Mouse (Mus musculus): ENCODE measurements around the gene Slc25a10. TPM values are rescaled to one million over a fixed set of nuclear protein-coding genes. Genes with fewer than 3 reads are reported as not detected.

Slc25a10 gene
- total and polyA plus RNA-seq, 3 experiments: 52.0 to 53.6 TPM; not detected in 1

DNA sequence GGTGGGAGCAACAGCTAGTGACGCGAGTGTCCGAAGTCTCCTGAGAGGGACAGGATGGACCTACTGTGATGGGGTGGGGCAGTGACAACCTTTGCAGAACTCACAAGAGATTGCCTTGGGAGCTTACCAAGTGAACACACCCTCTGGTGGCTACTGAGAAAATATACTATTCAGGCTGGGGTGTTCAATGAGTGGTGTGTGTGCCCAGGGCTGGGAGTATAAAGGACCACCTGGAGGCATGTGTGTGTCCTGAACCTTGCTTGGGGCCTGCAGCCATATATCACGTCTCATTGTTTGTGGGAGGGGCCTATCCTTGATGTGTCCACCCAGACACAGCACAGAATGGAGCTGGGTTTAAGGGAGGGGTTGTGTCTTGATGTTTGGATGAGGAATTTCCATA, 3.1 kb upstream of the Slc25a10 start:
- Histone ChIP-seq H3K4me3 (ENCODE audit: control insufficient read depth in 1 of 2, insufficient read depth in 1 of 2, low read depth in 2 of 2, low read length in 2 of 2) (no peak overlapping the region), H3K27ac (ENCODE audit: control insufficient read depth, low read depth, low read length) (no peak overlapping the region), H3K9ac (ENCODE audit: control insufficient read depth, low read depth, low read length, poor library complexity, severe bottlenecking) (no peak overlapping the region), H3K4me1 (ENCODE audit: control insufficient read depth in 1 of 2, insufficient read depth in 2 of 2, low read length in 2 of 2) (peaks cover 3 to 32% of the 10 kb centered on the region in 2 experiments; a peak in 3 of 4 replicates), H3K36me3 (ENCODE audit: control insufficient read depth in 1 of 2, insufficient read depth in 2 of 2, low read length in 2 of 2) (peaks cover 7 to 21% of the 10 kb centered on the region in 2 experiments), H3K9me3 (replicated peaks; ENCODE audit: insufficient read depth, low read length) (no peaks in the 10 kb centered on the region), H3K79me2 (ENCODE audit: control insufficient read depth, insufficient read depth, low read length, poor library complexity) (peaks cover 49% of the 10 kb centered on the region), H3K27me3 (ENCODE audit: control insufficient read depth in 1 of 2, insufficient read depth in 2 of 2, low read length in 2 of 2) (no peaks in the 10 kb centered on the region)
- peak; percentile 64 for DNase-seq (ENCODE audit: low read depth, low spot score)
- TF ChIP-seq JUND (IDR thresholded peaks at IDR 0.05; ENCODE audit: low read depth, low read length): no peak
- TF ChIP-seq ZMIZ1 (IDR thresholded peaks at IDR 0.05; ENCODE audit: low read depth, low read length): 0 out of 2 replicates have a peak, but pooled peaks have one; percentile 9
- TF ChIP-seq CTCF (IDR thresholded peaks at IDR 0.05 in 2 of 3, conservative IDR thresholded peaks at IDR 0.05 in 1 of 3; ENCODE audit: control insufficient read depth in 1 of 3, insufficient read depth in 1 of 3, low read depth in 2 of 3, low read length in 3 of 3, poor library complexity in 1 of 3, severe bottlenecking in 1 of 3): peak in 2 of 3 experiments; percentile 8 to 43; a peak in 2 of 6 replicates
- TF ChIP-seq ETS1 (IDR thresholded peaks at IDR 0.05; ENCODE audit: low read depth, low read length): no peak
- no peak for TF ChIP-seq HCFC1 (IDR thresholded peaks at IDR 0.05; ENCODE audit: low read depth, low read length)
- TF ChIP-seq SMC3 (IDR thresholded peaks at IDR 0.05; ENCODE audit: low read depth, low read length): 0 out of 2 replicates have a peak, but pooled peaks have one; percentile 13
- no peak for TF ChIP-seq TCF12 (IDR thresholded peaks at IDR 0.05; ENCODE audit: low read depth, low read length)

DNA sequence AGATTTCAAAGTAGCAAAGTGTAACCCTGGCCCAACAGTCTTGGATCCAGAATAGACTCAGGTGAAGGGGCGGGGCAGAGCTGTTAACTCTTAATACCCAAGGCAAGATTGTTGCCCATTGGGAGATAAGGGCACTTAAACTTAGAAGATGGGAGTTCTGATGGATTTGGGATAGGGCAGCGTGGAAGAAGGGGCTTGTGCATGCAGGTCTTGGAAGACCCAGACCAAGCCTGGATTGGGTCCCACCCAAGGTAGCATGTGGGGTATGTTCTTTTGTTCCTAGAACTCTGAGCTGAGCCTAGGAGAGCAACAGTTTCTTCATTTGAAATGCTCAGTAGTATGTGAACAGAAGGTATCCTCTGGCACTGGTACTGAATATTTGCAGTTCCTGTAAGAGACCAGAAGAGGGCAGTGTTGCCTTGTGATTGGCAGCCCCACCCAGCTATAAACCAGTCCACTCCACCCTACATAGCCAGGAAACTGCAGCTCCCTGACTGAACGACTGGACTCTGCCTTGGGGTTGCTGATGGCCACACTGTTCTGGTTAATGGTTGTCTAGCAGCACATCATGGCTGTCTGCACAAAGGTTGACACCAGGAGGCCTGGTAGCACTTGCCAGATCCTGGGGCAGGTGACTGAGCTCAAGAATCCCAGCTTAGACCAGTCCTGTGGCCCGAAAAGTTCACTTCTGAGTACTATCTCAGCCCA, 2.4 kb upstream of the Slc25a10 start:
- Histone ChIP-seq H3K9me3 (replicated peaks; ENCODE audit: insufficient read depth, low read length) (no peaks in the 10 kb centered on the region), H3K4me3 (ENCODE audit: control insufficient read depth in 1 of 2, insufficient read depth in 1 of 2, low read depth in 2 of 2, low read length in 2 of 2) (no peak overlapping the region), H3K4me1 (ENCODE audit: control insufficient read depth in 1 of 2, insufficient read depth in 2 of 2, low read length in 2 of 2) (peaks cover 3 to 26% of the 10 kb centered on the region in 2 experiments; a peak in 3 of 4 replicates), H3K79me2 (ENCODE audit: control insufficient read depth, insufficient read depth, low read length, poor library complexity) (peaks cover 48% of the 10 kb centered on the region), H3K27me3 (ENCODE audit: control insufficient read depth in 1 of 2, insufficient read depth in 2 of 2, low read length in 2 of 2) (no peaks in the 10 kb centered on the region), H3K9ac (ENCODE audit: control insufficient read depth, low read depth, low read length, poor library complexity, severe bottlenecking) (no peak overlapping the region), H3K36me3 (ENCODE audit: control insufficient read depth in 1 of 2, insufficient read depth in 2 of 2, low read length in 2 of 2) (peaks cover 7 to 21% of the 10 kb centered on the region in 2 experiments), H3K27ac (ENCODE audit: control insufficient read depth, low read depth, low read length) (no peak overlapping the region)
- DNase-seq (ENCODE audit: low read depth, low spot score): peak; percentile 95
- TF ChIP-seq TCF12 (IDR thresholded peaks at IDR 0.05; ENCODE audit: low read depth, low read length) (0 out of 2 replicates have a peak, but pooled peaks have one; percentile 20), MAFK (IDR thresholded peaks at IDR 0.05; ENCODE audit: borderline replicate concordance, low read depth, low read length) (no peak; the same call in 1 of the 2 replicates), KAT2A (conservative IDR thresholded peaks at IDR 0.05; ENCODE audit: low read depth, low read length) (no peak), SMC3 (IDR thresholded peaks at IDR 0.05; ENCODE audit: low read depth, low read length) (peak; percentile 73), POLR2AphosphoS2 (IDR thresholded peaks at IDR 0.05; ENCODE audit: low read length) (peak; percentile 55; the same call in 1 of the 2 replicates), ELF1 (IDR thresholded peaks at IDR 0.05; ENCODE audit: low read depth, low read length) (peak; percentile 48; the same call in 1 of the 2 replicates), CTCF (IDR thresholded peaks at IDR 0.05 in 2 of 3, conservative IDR thresholded peaks at IDR 0.05 in 1 of 3; ENCODE audit: control insufficient read depth in 1 of 3, insufficient read depth in 1 of 3, low read depth in 2 of 3, low read length in 3 of 3, poor library complexity in 1 of 3, severe bottlenecking in 1 of 3) (peak; percentile 89 to 94 (median 94)), POLR2AphosphoS5 (IDR thresholded peaks at IDR 0.05; ENCODE audit: borderline replicate concordance, low read depth, low read length) (no peak), GATA1 (IDR thresholded peaks at IDR 0.05; ENCODE audit: low read depth, low read length) (peak; percentile 18; the same call in 1 of the 2 replicates), UBTF (IDR thresholded peaks at IDR 0.05; ENCODE audit: borderline replicate concordance, insufficient read depth, low read depth, low read length) (no peak), CHD2 (IDR thresholded peaks at IDR 0.05; ENCODE audit: low read length) (no peak), ZC3H11A (IDR thresholded peaks at IDR 0.05; ENCODE audit: low read depth, low read length) (peak; percentile 79), CHD1 (IDR thresholded peaks at IDR 0.05; ENCODE audit: low read depth, low read length) (no peak), TBP (IDR thresholded peaks at IDR 0.05; ENCODE audit: low read depth, low read length) (peak; percentile 41; the same call in 1 of the 2 replicates), TAL1 (IDR thresholded peaks at IDR 0.05; ENCODE audit: low read length) (no peak), BHLHE40 (IDR thresholded peaks at IDR 0.05; ENCODE audit: borderline replicate concordance, low read depth, low read length) (no peak), HCFC1 (IDR thresholded peaks at IDR 0.05; ENCODE audit: low read depth, low read length) (peak; percentile 54; the same call in 1 of the 2 replicates), SIN3A (IDR thresholded peaks at IDR 0.05; ENCODE audit: low read length) (peak; percentile 77; the same call in 1 of the 2 replicates), USF2 (IDR thresholded peaks at IDR 0.05; ENCODE audit: borderline replicate concordance in 1 of 2, insufficient read depth in 1 of 2, low read depth in 1 of 2, low read length in 2 of 2) (no peak), JUND (IDR thresholded peaks at IDR 0.05; ENCODE audit: low read depth, low read length) (no peak), RAD21 (IDR thresholded peaks at IDR 0.05; ENCODE audit: low read depth, low read length) (peak; percentile 84), ZKSCAN1 (IDR thresholded peaks at IDR 0.05; ENCODE audit: low read depth, low read length) (no peak), ETS1 (IDR thresholded peaks at IDR 0.05; ENCODE audit: low read depth, low read length) (peak; percentile 15; the same call in 1 of the 2 replicates), MXI1 (IDR thresholded peaks at IDR 0.05; ENCODE audit: low read depth, low read length) (0 out of 2 replicates have a peak, but pooled peaks have one; percentile 39), POLR2A (IDR thresholded peaks at IDR 0.05; ENCODE audit: control insufficient read depth in 1 of 2, insufficient read depth in 1 of 2, low read depth in 1 of 2, low read length in 2 of 2, poor library complexity in 1 of 2) (peak in 1 of 2 experiments; percentile 58; a peak in 2 of 4 replicates), MYC (IDR thresholded peaks at IDR 0.05; ENCODE audit: low read depth, low read length) (peak; percentile 71; the same call in 1 of the 2 replicates), ZMIZ1 (IDR thresholded peaks at IDR 0.05; ENCODE audit: low read depth, low read length) (peak; percentile 71; the same call in 1 of the 2 replicates)

All from MEL (cell line).